Mouse (Mus musculus): ENCODE results near the gene Tmem143. TPM values are rescaled to one million over a fixed set of nuclear protein-coding genes. Genes with fewer than 3 reads are reported as not detected.

Tmem143 gene
- polyA plus RNA-seq, 1 experiment, result 16.6 TPM

- Histone ChIP-seq H3K4me1 (ENCODE audit: control insufficient read depth, insufficient read depth, insufficient read length) (peaks cover 7% of the 10 kb centered on the region; the same call in 1 of the 2 replicates), H3K36me3 (ENCODE audit: control insufficient read depth, insufficient read depth, low read length) (no peaks in the 10 kb centered on the region), H3K4me3 (ENCODE audit: extremely low read depth, insufficient read depth, insufficient read length) (no peak overlapping the region), H3K27ac (ENCODE audit: insufficient read depth, low read length) (no peak overlapping the region), H3K27me3 (ENCODE audit: control insufficient read depth, insufficient read depth, low read length) (no peaks in the 10 kb centered on the region)
- 78% methylated on average over 12 of the region's 12 CpGs for WGBS
- TF ChIP-seq POLR2A (IDR thresholded peaks at IDR 0.05; ENCODE audit: low read depth, low read length) (no peak), CTCF (IDR thresholded peaks at IDR 0.05; ENCODE audit: extremely low read depth, insufficient read depth, insufficient read length, insufficient replicate concordance) (no peak)
- DNase-seq (ENCODE audit: low read depth in 1 of 2, low spot score in 2 of 2), result no peak
These were observed 5.8 kb downstream of the Tmem143 start for GRCm38 (mm10) chr7:45902481-45903002.

DNA sequence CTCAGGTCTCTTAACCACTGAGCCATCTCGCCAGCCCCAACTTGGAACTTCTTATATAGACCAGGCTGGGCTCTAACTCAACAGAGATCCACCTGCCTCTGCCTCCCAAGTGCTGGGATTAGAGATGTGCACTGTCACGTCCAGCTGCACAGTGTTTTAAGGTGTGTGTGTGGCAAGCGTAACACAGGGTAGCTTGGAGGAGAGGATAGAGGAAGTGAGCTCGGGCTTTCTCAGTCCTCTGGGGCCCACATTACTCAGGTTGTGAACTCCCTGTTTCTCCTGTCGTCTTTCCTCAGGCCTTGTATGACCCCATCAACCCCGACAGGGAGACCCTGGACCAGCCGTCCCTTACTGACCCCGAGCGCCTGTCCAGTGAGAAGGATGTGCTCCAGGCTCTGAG lies 9.9 kb downstream of the Tmem143 start:
- Histone ChIP-seq H3K27ac (ENCODE audit: insufficient read depth, low read length) (no peak overlapping the region), H3K36me3 (ENCODE audit: control insufficient read depth, insufficient read depth, low read length) (no peaks in the 10 kb centered on the region), H3K4me3 (ENCODE audit: extremely low read depth, insufficient read depth, insufficient read length) (no peak overlapping the region), H3K27me3 (ENCODE audit: control insufficient read depth, insufficient read depth, low read length) (no peaks in the 10 kb centered on the region), H3K4me1 (ENCODE audit: control insufficient read depth, insufficient read depth, insufficient read length) (peaks cover 13% of the 10 kb centered on the region; the same call in 1 of the 2 replicates)
- 70% methylated on average over 9 of the region's 9 CpGs for WGBS
- no peak for DNase-seq (ENCODE audit: low read depth in 1 of 2, low spot score in 2 of 2)
- TF ChIP-seq POLR2A (IDR thresholded peaks at IDR 0.05; ENCODE audit: low read depth, low read length), result no peak
- no peak for TF ChIP-seq CTCF (IDR thresholded peaks at IDR 0.05; ENCODE audit: extremely low read depth, insufficient read depth, insufficient read length, insufficient replicate concordance)

DNA sequence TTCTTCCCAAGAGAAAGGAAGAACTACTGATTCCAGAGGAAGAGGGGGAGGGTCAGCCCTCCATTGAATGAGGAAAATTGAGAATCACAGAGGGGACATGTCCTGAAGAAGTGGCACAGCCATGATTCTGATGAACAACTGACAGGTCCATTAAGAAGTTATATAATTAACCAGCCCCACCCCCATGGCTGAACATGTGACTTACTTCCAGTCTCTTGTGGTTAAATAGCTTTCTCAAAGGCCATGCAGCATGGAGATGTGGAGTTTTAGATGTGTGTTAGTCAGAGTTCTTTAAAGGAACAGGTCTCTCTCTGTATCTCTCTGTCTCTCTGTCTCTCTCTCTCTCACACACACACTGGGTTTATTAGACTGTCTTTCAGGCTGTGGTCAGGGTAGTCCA lies 11.6 kb downstream of the Tmem143 start:
- H3K36me3 ChIP-seq (ENCODE audit: control insufficient read depth, insufficient read depth, low read length), result no peaks in the 10 kb centered on the region
- H3K4me3 ChIP-seq (ENCODE audit: extremely low read depth, insufficient read depth, insufficient read length), result no peak overlapping the region
- no peak overlapping the region for H3K27ac ChIP-seq (ENCODE audit: insufficient read depth, low read length)
- TF ChIP-seq CTCF (IDR thresholded peaks at IDR 0.05; ENCODE audit: extremely low read depth, insufficient read depth, insufficient read length, insufficient replicate concordance) (no peak), POLR2A (IDR thresholded peaks at IDR 0.05; ENCODE audit: low read depth, low read length) (no peak)
- peaks cover 13% of the 10 kb centered on the region; the same call in 1 of the 2 replicates for H3K4me1 ChIP-seq (ENCODE audit: control insufficient read depth, insufficient read depth, insufficient read length)
- no peak for DNase-seq (ENCODE audit: low read depth in 1 of 2, low spot score in 2 of 2)
- H3K27me3 ChIP-seq (ENCODE audit: control insufficient read depth, insufficient read depth, low read length), result no peaks in the 10 kb centered on the region

DNA sequence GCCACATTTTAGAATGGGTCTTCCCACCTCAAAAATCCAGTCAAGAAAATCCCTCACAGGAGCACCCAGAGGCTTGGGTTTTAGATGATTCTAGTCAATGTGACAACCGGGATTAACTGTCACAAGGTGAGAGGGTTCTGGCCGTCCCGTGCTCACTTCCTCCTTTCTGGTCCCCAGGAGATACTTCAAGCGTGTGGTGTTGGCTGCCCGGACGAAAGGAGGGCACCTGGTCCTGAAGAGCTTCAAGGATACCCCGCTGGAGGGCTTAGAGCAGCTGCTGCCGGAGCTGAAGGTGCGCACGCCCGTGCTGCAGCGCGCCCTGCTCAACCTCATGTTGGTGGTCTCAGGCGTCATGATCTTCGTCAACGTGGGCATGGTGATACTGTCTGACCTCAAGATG lies 12.4 kb downstream of the Tmem143 start:
- no peaks in the 10 kb centered on the region for H3K27me3 ChIP-seq (ENCODE audit: control insufficient read depth, insufficient read depth, low read length)
- H3K4me1 ChIP-seq (ENCODE audit: control insufficient read depth, insufficient read depth, insufficient read length), result peaks cover 13% of the 10 kb centered on the region; the same call in 1 of the 2 replicates
- H3K4me3 ChIP-seq (ENCODE audit: extremely low read depth, insufficient read depth, insufficient read length), result no peak overlapping the region
- no peak for DNase-seq (ENCODE audit: low read depth in 1 of 2, low spot score in 2 of 2)
- no peak overlapping the region for H3K27ac ChIP-seq (ENCODE audit: insufficient read depth, low read length)
- 72% methylated on average over 16 of the region's 16 CpGs for WGBS
- H3K36me3 ChIP-seq (ENCODE audit: control insufficient read depth, insufficient read depth, low read length), result no peaks in the 10 kb centered on the region
- TF ChIP-seq POLR2A (IDR thresholded peaks at IDR 0.05; ENCODE audit: low read depth, low read length) (no peak), CTCF (IDR thresholded peaks at IDR 0.05; ENCODE audit: extremely low read depth, insufficient read depth, insufficient read length, insufficient replicate concordance) (no peak)

DNA sequence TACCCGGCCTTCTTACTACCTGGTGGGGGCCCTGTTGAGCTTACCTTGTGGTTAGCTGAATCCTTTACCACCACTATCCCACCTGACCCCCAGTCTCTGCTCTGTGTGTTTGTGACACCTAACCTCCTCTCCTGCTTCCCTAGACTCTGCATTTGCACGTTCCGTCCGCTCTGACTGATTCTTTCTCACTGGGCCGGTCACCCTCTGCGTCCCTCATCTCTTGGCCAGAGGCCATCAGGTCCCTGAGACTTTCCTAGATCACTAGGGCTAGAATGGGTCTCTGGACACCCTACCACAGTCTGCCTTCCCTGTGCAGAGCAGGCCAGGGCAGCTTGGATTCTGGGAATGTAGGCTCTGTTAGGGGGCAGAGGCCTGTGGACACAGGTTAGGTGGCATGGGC lies 17.3 kb downstream of the Tmem143 start:
- no peaks in the 10 kb centered on the region for H3K27me3 ChIP-seq (ENCODE audit: control insufficient read depth, insufficient read depth, low read length)
- no peak for DNase-seq (ENCODE audit: low read depth in 1 of 2, low spot score in 2 of 2)
- TF ChIP-seq POLR2A (IDR thresholded peaks at IDR 0.05; ENCODE audit: low read depth, low read length), result no peak
- TF ChIP-seq CTCF (IDR thresholded peaks at IDR 0.05; ENCODE audit: extremely low read depth, insufficient read depth, insufficient read length, insufficient replicate concordance), result no peak
- peaks cover 22% of the 10 kb centered on the region; the same call in 1 of the 2 replicates for H3K4me1 ChIP-seq (ENCODE audit: control insufficient read depth, insufficient read depth, insufficient read length)
- no peak overlapping the region for H3K4me3 ChIP-seq (ENCODE audit: extremely low read depth, insufficient read depth, insufficient read length)
- peaks cover 5% of the 10 kb centered on the region; the same call in 1 of the 2 replicates for H3K36me3 ChIP-seq (ENCODE audit: control insufficient read depth, insufficient read depth, low read length)
- 91% methylated on average over 6 of the region's 6 CpGs for WGBS
- no peak overlapping the region for H3K27ac ChIP-seq (ENCODE audit: insufficient read depth, low read length)

- TF ChIP-seq CTCF (IDR thresholded peaks at IDR 0.05; ENCODE audit: extremely low read depth, insufficient read depth, insufficient read length, insufficient replicate concordance) (no peak), POLR2A (IDR thresholded peaks at IDR 0.05; ENCODE audit: low read depth, low read length) (no peak)
- no peak for DNase-seq (ENCODE audit: low read depth in 1 of 2, low spot score in 2 of 2)
These were observed 18.3 kb downstream of the Tmem143 start for GRCm38 (mm10) chr7:45915011-45915410.

More at GRCm38 (mm10) chr7:45915011-45915410, 18.3 kb downstream of the Tmem143 start:
- peaks cover 28% of the 10 kb centered on the region; the same call in 1 of the 2 replicates for H3K4me1 ChIP-seq (ENCODE audit: control insufficient read depth, insufficient read depth, insufficient read length)
- H3K4me3 ChIP-seq (ENCODE audit: extremely low read depth, insufficient read depth, insufficient read length), result no peak overlapping the region
- no peaks in the 10 kb centered on the region for H3K27me3 ChIP-seq (ENCODE audit: control insufficient read depth, insufficient read depth, low read length)
- H3K27ac ChIP-seq (ENCODE audit: insufficient read depth, low read length), result no peak overlapping the region
- peaks cover 7% of the 10 kb centered on the region for H3K36me3 ChIP-seq (ENCODE audit: control insufficient read depth, insufficient read depth, low read length)
- WGBS, result 90% methylated on average over 5 of the region's 5 CpGs

All from spleen, adult 2 months (tissue).